Mouse (Mus musculus): ENCODE data around the gene Foxp4.
"Not testable (repeated sequence)": the region's sequence is repeated elsewhere in the genome, so short reads cannot be mapped to it uniquely, and the experiment has no call there.

The Foxp4 gene

GRCm38 (mm10) chr17:47851798-47852360, 72.6 kb downstream of the Foxp4 start:
- not testable (repeated sequence) for DNase-seq

GRCm38 (mm10) chr17:47850639-47851314, 73.7 kb downstream of the Foxp4 start:
- DNase-seq, result no peak

GRCm38 (mm10) chr17:47850035-47850434, 74.4 kb downstream of the Foxp4 start:
- DNase-seq, result no peak

- DNase-seq, result no peak
Observed at GRCm38 (mm10) chr17:47847985-47848384, 76.5 kb downstream of the Foxp4 start.

GRCm38 (mm10) chr17:47845609-47846008, 78.8 kb downstream of the Foxp4 start:
- DNase-seq, result no peak

- no peak for DNase-seq
Observed at GRCm38 (mm10) chr17:47843465-47843864, 81.0 kb downstream of the Foxp4 start.

GRCm38 (mm10) chr17:47841931-47842623, 82.4 kb downstream of the Foxp4 start:
- peak; percentile 30 for DNase-seq

GRCm38 (mm10) chr17:47841521-47841920, 82.9 kb downstream of the Foxp4 start:
- DNase-seq, result no peak

- no peak for DNase-seq
Observed at GRCm38 (mm10) chr17:47837808-47838207, 86.6 kb downstream of the Foxp4 start.

- DNase-seq, result no peak
Observed at GRCm38 (mm10) chr17:47834482-47834767, 90.0 kb downstream of the Foxp4 start, which contains the start of gene Mdfi. TSS of gene Mdfi (minus strand) at chr17:47834691.

GRCm38 (mm10) chr17:47833628-47834481, 90.6 kb downstream of the Foxp4 start:
- DNase-seq, result no peak

- DNase-seq, result no peak
Observed at GRCm38 (mm10) chr17:47833029-47833627, 91.3 kb downstream of the Foxp4 start.

GRCm38 (mm10) chr17:47832501-47833028, 91.9 kb downstream of the Foxp4 start:
- DNase-seq, result no peak

GRCm38 (mm10) chr17:47831772-47832171, 92.7 kb downstream of the Foxp4 start:
- DNase-seq, result no peak

- no peak for DNase-seq
Observed at GRCm38 (mm10) chr17:47831161-47831560, 93.3 kb downstream of the Foxp4 start.

- DNase-seq, result no peak
Observed at GRCm38 (mm10) chr17:47821339-47821738, 103.1 kb downstream of the Foxp4 start.

- DNase-seq, result no peak
Observed at GRCm38 (mm10) chr17:47818038-47818725, 106.3 kb downstream of the Foxp4 start.
